Mouse (Mus musculus) Muller cell, postnatal 12 days (primary cell): ENCODE results near the gene 1810065E05Rik.

Source experiments
- DNase-seq: peaks from one replicate; pipeline ENCODE4 v3.0.0-alpha.2; 2015; ENCODE audit errors: inconsistent ontology term

The 1810065E05Rik gene

DNA sequence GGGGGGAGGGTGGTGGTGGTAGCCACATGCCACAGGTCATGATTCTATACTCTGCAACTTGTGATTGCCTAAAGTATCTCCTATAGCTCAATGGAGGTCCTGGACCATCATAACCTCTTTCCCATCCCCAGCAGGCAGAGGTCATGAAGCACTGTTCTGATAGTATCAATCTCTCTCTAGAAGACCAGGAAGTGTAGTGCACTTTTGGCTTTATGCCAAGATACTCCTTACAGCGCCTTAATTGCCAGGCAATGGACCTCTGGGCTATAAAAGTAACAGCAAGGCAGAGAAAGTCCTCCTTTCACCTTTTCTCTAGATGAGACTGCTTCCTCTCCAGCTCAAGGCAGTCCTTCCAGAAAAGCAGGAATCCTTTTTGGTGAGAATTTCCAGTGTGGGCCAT is at the start of gene 1810065E05Rik:
TSS of gene 1810065E05Rik (plus strand) at position 297 of the 400 bp plus-strand sequence.
- no peak for DNase-seq

DNA sequence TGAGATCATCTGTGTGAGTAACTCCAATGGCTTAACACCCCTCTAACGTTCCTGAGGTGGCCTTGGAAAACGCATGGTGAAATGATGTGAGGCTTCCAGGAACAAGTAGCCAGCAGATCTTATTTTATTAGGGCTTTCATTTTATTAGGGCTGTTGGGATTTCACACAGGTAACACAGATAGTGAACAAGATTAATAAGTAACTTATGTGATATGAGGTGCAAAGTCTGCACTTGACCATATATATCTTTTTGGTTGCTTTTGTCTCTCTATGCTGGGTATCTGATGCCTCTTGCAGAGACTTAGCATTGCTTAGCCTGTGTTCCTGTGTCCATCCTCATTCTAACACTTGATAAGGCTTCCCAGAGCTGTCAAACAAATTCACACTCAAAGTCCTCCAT is 43.6 kb upstream of the 1810065E05Rik start:
- DNase-seq: no peak

DNA sequence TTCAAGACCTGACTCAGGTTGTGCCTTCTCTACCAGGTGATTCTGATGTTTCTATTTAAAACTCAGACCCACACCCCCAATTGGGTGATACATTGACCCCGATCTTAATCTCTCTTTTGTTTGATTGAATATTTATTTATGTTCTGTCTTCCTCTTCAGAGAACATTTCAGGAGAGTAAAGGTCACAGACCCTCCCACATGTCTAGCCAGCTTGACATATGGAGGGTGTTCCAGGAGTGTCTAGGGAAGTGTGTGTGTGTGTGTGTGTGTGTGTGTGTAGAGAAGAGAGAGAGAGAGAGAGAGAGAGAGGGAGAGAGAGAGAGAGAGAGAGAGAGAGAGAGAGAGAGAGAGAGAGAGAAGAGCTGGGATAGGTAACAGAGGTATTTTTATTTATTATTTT is 43.2 kb upstream of the 1810065E05Rik start:
- no peak for DNase-seq

DNA sequence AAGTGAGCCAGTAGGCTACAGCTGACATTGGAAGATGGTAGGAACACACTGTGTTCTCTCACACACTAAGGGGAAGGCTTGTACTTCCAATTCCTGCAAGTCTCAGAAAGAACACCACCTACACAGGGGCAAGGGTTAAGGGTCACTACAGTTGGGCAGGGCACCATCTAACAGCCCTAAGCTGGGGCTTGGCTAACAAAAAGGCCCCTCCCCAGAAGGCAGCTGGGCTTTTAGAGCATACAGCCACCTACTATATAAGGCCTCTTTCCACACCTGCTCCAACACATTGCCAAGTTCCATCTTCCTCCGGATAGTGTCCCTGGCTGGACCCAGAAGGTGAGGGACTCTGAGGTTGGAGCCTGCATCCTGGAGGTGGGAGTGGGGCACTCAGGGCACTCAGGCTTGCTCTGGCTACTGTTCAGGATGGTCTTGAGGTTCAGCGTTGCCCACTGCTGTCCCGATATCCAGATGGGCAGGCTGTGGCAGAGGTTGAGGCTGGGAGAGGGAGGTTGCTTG is 42.1 kb upstream of the 1810065E05Rik start, which contains the start of gene Lypd8:
TSS of gene Lypd8 (plus strand) at position 281 of the 516 bp plus-strand sequence.
- DNase-seq: no peak

DNA sequence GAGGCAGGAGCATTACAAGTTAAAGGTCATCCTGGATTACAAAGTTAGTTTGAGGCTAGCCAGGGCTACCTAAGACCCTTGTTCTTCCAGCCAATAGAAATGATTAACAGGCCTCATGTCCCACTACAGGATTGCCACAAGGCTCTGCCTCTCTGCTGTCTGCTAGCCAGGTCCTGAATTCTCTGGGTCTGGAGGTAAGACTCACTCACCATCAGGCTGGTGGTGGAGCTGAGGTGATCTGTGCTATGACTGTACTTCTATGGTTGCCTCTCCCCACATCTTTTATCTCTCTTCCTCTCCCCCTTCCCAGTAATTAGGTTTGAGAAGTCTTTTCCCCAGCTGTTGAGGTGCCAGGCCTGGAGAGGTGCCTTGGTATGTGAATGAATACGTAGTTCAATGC is 41.4 kb upstream of the 1810065E05Rik start:
- DNase-seq: no peak

DNA sequence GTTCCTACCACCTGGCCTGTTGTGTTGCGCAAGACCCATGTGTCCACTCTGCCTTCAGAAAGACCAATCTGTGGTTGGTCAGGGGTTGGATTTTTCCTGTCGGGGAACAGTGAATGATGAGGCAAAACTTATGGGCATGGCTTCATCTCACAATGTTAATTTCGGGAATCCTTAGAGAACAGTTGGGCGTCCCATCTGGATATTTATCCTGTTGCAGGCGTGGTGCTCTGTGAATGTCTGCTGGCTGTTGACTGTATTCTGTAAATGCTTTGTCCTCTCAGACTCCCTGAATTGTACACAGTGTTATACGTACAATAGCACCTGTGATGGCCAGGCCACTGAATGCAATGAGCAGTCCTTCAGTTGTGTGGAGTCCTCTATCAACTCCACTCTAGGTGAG is 38.4 kb upstream of the 1810065E05Rik start:
- no peak for DNase-seq

DNA sequence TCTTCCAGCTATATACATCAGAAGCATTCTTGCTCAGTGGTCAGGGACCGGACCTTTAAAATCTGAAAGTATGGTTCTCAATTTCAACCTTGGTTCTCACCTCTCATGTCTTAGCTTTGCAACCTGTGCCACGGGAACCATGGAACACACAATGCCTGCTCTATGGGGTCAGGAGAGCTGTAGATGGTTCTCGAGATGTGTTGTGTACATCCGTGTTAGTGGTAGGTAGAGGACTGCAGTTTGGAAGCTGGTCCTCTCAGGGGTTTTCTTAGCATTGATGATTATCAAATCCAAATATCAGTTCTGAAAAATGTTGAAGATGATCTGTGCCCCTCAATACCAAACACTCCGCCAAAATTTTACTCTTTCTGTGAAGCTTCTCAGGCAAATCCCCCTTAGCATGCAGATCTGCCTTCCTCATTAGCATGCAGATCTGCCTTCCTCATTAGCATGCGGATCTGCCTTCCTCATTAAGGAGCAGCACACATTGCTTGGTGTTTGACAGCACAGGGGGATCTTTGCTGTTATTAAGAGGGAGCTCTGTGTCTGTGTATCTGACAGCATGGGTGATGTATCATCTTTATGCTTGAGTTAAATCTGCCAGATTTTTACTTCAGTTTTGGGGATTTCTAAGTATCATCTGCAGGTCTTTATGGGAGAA is 20.8 kb upstream of the 1810065E05Rik start:
- DNase-seq: no peak

DNA sequence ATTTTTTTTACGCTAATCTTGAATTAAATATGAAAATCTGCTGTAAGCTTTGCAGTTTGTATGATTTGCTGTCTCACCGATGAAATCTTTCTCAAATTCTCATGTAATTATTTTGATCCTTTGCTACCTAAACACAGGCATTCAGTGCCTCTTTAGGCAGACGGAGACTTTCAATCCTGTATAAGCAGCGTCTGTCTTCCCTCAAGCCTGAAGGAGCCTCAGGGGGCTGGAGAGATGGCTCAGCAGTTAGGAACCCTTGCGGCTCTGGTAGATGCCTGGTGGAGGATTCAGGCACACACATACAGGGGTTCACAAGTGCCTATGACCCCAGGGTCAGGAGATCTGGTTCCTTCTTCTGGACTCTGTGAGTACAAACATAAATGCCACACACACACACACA is 20.3 kb upstream of the 1810065E05Rik start:
- DNase-seq: no peak

DNA sequence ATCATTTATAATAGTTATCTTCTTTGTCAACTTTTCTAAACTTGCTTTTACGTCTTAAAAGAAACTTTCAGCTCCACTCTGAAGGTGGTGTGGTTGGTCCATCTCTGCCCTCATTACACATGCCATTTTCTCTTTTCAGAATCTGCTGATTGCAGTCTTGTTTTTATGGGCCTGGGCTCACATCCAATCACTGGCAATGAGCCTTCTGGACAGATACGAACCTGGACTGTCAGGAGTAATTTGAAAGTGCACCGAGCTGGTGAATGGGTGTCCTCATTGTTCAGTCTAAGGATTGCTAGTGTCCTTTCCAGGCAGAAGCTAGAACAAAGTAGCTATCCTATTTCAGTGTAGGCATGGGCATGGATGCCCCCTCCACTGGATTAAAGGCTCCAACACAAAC is 12.8 kb upstream of the 1810065E05Rik start:
- peak; percentile 56 for DNase-seq

DNA sequence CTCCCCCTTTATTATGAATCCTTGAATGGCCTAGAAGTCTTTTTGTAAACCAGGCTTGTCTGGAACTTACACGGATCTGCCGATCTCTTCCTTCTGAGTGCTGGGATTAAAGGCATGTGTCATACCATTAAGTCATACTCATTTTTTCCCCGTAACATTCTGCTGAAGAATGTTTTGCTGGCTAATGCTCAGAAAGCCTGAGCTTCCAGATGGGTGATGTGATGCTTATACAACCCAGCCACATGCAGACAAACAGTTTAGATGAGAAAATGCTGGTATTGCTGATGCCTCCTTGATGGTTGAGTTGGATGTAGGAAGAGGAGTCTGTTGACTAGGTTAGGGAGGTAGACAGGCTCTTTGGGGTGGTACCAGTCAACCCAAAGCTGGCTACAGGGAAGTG is 2.6 kb upstream of the 1810065E05Rik start:
- no peak for DNase-seq

DNA sequence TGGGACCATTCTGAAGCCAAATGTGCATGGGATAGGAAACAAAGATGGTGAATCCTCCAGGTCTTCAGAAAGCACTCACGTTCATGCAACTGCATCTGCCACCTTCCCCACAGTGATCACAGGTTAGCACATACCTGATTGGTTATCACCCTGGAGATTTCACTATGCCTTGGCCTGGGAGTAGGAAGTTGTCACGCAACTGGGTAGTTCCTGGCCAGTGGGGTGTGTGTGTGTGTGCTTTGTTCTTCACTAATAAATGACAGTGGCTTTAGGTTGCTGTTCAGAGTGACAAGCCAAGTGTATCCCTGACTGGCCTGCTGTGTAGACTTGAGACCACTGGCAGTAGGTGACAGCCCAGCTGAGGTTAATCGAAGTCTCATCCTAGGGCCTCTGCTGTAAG is 11.3 kb downstream of the 1810065E05Rik start, which contains the start of gene Gm12253:
TSS of gene Gm12253 (plus strand) at position 301 of the 400 bp plus-strand sequence.
- no peak for DNase-seq

DNA sequence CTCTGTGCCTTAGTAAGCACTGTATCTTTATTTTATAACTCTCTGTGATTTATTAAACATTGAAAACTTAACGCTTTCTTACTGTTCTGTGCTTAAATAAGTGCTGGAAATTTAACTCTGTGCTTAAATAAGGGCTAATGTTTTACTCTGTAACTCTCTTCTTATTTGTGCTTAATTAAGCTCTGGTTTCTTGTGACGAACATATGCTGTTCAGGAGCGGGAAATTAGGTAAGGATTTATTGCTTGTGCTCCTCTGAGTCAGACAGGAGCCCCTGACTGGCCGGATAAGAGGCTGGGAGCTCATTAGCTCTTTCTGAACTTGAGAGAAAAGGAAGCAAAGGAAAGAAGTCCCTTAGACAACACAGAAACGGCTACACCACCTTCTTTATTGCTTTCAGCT is 17.0 kb downstream of the 1810065E05Rik start:
- no peak for DNase-seq

DNA sequence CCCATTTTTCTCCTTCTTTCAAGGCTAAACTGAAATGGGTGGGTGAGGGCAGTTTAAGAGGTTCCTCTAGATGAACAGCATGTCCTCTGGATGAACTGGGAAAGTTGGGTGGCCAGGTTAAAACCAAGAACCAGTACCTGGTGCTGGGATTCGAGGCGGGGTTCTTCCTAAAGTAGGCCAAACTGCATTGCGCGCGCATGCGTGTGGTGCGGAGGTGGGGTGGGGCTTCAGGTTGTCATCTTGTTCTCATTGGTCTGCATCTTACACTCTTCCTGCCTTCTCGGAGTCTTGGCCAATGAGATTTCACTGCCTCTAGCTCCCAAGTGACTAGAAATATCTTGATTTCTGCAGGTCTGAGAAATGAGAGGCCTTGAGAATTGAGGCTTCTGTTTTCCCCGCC is 31.8 kb downstream of the 1810065E05Rik start, which contains the start of gene Lypd9:
TSS of gene Lypd9 (minus strand) at position 165 of the 400 bp plus-strand sequence.
- no peak for DNase-seq

DNA sequence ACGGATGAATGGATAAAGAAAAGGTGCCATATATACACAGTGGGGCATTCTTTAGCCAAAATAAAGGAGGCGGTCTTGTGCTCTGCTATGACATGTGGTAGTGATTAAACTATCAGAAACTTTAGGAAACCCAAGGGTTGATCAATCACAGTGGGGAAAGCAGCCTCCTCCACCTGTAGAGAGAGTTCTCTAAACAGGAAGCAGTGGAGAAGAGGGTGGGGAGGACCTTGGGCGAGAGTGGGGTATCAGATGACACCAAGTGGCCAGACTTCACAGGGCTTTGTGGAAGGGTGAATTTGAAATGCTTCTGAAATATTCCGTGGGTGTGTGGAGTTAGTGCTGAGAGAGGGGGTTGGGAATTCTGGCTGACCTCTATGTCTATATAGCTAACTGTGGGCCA is 32.7 kb downstream of the 1810065E05Rik start:
- DNase-seq: peak; percentile 5

DNA sequence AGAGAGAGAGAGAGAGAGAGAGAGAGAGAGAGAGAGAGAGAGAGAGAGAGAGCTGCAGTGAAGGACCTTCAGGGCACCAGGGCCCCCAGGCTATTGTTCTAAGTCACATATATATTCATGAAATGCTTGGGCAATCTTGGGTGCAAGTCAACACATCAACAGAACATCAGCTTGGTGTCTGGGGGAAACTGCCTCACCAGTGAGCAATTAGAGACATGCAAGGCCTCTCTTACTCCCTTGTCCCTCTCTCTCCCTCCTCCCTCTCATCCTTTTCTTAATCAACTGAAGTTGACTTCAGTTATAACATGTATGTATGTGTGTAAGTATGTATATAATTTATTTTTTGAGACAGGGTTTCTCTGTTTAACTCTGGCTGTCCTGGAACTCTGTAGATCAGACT is 41.3 kb downstream of the 1810065E05Rik start, which contains the start of gene Olfr30:
TSS of gene Olfr30 (minus strand) at position 101 of the 400 bp plus-strand sequence.
- no peak for DNase-seq
